Mouse (Mus musculus) left cerebral cortex, adult 2 months (tissue): Measurements from ENCODE around the gene St6galnac4. TPM values are rescaled to one million over a fixed set of nuclear protein-coding genes. Genes with fewer than 3 reads are reported as not detected.

Source experiments
- DNase-seq, 2 experiments: peaks; one replicate each; pipeline ENCODE4 v3.0.0; 2021 to 2022; ENCODE audit warnings: low spot score in 2 of 2, mixed read lengths in 1 of 2; ENCODE audit errors: extremely low spot score in 1 of 2
- H3K27ac ChIP-seq: fragments of 200-600 bp; 2 replicates; pipeline ENCODE4 v1.8.1; 2022
- H3K4me3 ChIP-seq: fragments of 200-600 bp; 2 replicates; pipeline ENCODE4 v1.8.1; 2022
- CTCF ChIP-seq: fragments of 200-600 bp; IDR thresholded peaks from 2 replicates; pipeline ENCODE4 v1.8.1; 2022; ENCODE audit warnings: antibody characterized with exemption, mild to moderate bottlenecking, moderate library complexity
- intact Hi-C: fragments of 180-260 bp; cut with DNase I; formaldehyde crosslinking; loops from one replicate; pipeline ENCODE4 v1.15.1; 2025
- total RNA-seq, 2 experiments: library from RNA; stranded (reverse); gene quantifications; 2 replicates each; pipeline ENCODE4 v1.2.3; 2021

Gene St6galnac4
- total RNA-seq, 2 experiments from 2014 or later = 37.2 to 38.0 TPM

- Histone ChIP-seq H3K4me3 (peak overlapping the region; percentile 31), H3K27ac (peak overlapping the region; percentile 40; the same call in 1 of the 2 replicates)
- intact Hi-C loops = no loop called here
- peak; percentile 54 to 67 for DNase-seq
- TF ChIP-seq CTCF = no peak
These were observed 2.4 kb downstream of the St6galnac4 start for GRCm38 (mm10) chr2:32589213-32589795.

GRCm38 (mm10) chr2:32590224-32590623 is 3.3 kb downstream of the St6galnac4 start:
- DNase-seq = no peak
- H3K4me3 ChIP-seq = no peak overlapping the region
- no peak overlapping the region; the same call in 1 of the 2 replicates for H3K27ac ChIP-seq
- TF ChIP-seq CTCF = no peak
- intact Hi-C loops = no loop called here

DNA sequence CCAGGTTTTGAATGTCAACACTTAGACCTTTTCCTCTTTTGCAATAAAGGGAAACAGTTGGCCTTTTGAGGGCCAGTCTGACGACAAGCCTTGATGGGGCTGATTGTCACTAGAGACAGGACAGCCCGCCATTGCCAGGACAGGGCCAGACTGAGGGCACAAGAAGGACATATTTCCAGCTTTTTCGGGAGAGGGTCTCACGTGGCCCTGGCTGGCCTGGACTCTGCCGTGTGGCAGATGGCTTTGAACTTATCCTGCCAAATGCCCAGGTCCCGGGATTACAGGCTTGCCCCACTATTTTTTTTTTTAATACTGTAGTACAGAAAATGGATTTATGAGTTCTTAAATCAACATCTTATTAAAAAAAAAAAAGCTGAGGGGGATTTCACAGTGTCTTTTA is 4.4 kb downstream of the St6galnac4 start:
- H3K27ac ChIP-seq = no peak overlapping the region
- DNase-seq = no peak
- no peak for TF ChIP-seq CTCF
- no peak overlapping the region for H3K4me3 ChIP-seq
- intact Hi-C loops = no loop called here

DNA sequence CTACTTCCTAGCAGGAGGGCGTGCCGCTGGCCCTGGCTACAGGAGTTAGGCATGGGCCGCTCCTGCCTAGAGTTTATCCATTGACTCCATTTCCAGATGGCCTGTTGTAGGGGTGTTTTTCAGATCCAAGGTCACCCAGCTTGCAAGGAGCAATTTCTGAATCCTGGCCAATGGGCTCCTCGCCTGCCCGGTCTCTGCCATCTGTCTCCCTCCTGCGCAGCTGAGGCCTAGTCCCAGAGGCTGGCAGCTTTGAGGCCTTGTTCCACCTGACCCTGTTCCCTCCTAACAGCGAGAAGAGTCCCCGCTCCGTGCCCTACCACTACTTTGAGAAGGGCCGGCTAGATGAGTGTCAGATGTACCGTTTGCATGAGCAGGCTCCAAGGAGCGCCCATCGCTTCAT is 9.8 kb downstream of the St6galnac4 start:
- no peak overlapping the region for H3K27ac ChIP-seq

DNA sequence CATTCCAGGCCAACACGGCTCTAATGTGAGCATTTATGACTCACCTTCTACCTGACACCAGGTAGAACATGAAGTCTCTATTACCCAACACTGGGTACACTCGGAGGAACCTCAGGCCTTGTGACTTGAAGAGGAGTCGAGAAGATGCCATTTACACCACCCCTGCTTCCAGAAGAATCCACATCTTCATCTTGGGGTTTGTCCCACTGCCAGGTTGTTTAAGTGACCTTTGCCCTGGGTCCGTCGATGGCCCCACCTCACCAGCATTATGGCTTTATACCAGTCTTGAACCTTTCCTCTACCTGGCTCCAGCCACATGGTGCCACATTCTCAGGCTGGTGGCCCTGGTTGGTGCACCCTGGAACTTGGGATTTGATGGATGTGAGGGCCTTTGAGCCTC is 10.4 kb downstream of the St6galnac4 start:
- intact Hi-C loops = no loop called here
- Histone ChIP-seq H3K4me3 (no peak overlapping the region), H3K27ac (no peak overlapping the region)
- no peak for TF ChIP-seq CTCF
- DNase-seq = no peak

More for the DNA sequence above, 9.8 kb downstream of the St6galnac4 start:
- no peak for TF ChIP-seq CTCF
- H3K4me3 ChIP-seq = no peak overlapping the region
- DNase-seq = no peak
- intact Hi-C loops = no loop called here

GRCm38 (mm10) chr2:32597699-32598098 is 10.8 kb downstream of the St6galnac4 start:
- no peak for DNase-seq
- Histone ChIP-seq H3K4me3 (no peak overlapping the region), H3K27ac (no peak overlapping the region)
- no peak for TF ChIP-seq CTCF
- intact Hi-C loops = no loop called here

DNA sequence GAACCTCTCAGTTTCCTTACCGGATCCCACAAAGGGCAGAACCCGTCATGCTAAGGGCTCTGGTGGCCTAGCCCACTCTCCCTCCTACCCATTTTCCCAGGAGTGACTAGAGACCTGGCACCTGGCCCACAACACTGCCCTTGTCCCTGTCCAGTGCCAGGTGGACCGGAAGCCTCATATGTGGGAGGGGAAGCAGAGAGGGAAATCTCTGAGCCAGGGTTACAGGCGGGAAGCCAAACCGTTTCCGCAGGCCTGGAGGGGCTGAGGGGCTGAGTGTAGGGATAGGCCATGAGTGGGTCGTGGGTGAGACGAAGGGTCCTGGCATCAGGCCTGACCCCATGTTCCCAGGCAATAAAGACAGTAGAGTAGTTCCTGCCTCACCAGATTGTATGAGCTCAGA is 11.6 kb downstream of the St6galnac4 start:
- intact Hi-C loops = no loop called here
- Histone ChIP-seq H3K27ac (no peak overlapping the region), H3K4me3 (no peak overlapping the region)
- no peak for TF ChIP-seq CTCF
- DNase-seq = no peak

- DNase-seq = no peak
- no peak for TF ChIP-seq CTCF
- Histone ChIP-seq H3K4me3 (no peak within 1 kb of the TSS), H3K27ac (no peak within 1 kb of the TSS)
- intact Hi-C loops = no loop called here
These were observed 12.5 kb downstream of the St6galnac4 start, which contains the start of gene St6galnac6 for GRCm38 (mm10) chr2:32599409-32599808. Gene St6galnac6 (plus strand): TSS chr2:32599709.

DNA sequence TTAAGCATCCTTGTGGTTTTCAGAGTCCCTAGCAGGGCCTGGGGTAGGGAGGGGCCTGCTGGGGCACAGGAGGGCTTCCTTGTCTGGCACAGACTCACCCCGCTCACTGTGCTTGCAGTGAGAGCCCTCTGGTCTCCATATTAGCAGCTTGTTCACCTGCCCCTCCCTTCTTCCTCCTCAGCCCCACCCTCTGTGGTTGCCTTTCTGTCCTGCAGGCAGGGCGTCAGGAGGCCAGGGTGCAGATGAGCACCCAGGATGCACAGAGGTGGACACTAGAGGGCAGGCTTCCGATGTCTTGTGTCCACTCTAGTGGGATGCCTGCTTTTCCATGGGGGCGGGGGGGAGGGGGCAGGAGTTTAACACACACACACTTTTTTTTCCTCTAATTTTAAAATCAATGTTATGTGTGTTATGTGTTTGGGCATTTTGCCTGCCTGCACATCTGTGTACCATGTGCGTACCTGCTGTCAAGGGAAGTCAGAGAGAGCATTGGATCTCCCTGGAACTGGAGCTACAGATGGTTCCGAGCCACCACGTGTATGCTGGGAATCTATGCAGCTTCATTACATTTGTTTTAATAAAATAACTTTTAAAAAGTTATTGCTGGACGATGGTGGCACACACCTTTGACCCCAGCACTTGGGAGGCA is 14.6 kb downstream of the St6galnac4 start:
- TF ChIP-seq CTCF = peak; percentile 48
- Histone ChIP-seq H3K27ac (no peak overlapping the region), H3K4me3 (no peak overlapping the region)
- intact Hi-C loops = loop anchor here (1.0 kb wide), 2 partner anchors 14 to 18 kb away; partner anchors contain the start of gene St6galnac4
- peak in 1 of 2 experiments; percentile 35 for DNase-seq

- Histone ChIP-seq H3K27ac (0 out of 2 replicates have a peak overlapping the region, but pooled peaks have one; percentile 4), H3K4me3 (peak overlapping the region; percentile 15; the same call in 1 of the 2 replicates)
- DNase-seq = peak; percentile 84 to 87
- intact Hi-C loops = loop anchor here (1.0 kb wide), 2 partner anchors 15 to 19 kb away; partner anchors contain the start of gene St6galnac4
- TF ChIP-seq CTCF = peak; percentile 99
These were observed 15.7 kb downstream of the St6galnac4 start for GRCm38 (mm10) chr2:32602600-32603054.

DNA sequence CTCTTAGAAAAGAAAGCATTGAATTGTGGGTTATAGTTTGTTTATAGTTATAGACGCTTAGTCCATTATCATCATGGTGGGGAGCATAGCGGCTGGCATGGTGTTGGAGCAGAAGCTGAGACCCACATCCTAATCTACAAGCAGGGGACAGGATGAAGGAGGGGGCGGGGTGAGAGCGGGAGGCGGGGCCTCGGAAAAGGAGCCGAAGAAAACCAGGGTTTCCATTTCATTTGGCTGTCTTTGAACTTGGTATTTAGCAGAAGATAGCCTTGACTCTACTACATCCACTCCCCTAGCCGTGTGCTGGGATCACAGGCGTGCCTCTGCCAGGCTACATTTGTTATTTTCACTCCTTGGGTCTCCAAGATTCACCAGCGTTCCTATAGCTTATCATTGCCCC is 17.7 kb downstream of the St6galnac4 start:
- TF ChIP-seq CTCF = no peak
- intact Hi-C loops = no loop called here
- no peak for DNase-seq
- no peak overlapping the region for H3K4me3 ChIP-seq
- no peak overlapping the region for H3K27ac ChIP-seq

DNA sequence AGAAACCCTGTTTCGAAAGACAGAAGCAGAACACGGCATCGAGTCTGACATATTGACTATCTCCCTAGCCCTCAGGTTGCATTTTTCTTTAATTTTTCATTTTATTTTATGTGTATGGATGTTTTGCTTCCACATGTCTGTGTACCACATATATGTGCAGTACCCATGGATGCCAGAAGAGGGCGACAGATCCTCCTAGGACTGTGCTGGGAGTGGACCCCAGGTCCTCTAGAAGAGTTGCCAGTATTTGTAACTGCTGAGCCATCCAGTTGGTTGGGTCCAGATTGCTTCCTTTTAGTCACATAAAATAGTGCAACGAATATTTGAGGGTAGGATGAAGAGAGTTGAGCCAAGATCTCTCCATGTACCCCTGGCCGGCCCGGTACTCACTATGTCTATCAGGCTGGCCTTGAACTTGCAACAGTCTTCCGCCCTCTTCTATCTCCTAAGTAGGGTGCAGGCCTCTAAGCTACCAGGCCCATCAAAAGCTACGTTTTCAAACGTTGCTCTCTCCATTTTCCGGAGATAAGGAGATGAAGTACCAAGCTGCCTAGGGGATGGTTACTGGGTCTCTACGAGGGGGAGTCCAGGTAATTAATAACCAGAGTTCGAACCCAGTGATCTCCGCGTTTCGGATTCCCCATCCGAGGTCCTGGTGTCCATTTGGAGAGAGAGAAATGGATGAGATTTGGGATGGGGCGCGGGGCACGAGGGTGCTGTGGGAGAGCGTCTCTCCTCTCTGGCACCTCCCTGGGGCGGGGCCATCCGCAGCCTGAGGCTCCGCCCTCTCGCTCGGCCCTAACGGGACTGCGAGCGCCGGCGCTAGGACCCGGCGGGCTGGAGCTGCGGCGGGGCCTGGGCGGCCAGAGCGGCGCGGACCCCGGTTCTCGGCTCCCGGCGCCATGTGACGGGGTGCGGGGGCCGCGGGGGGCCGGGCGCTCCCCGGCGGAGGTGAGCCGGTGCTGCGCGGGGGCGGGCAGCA is 19.6 kb downstream of the St6galnac4 start:
- peak overlapping the region; percentile 97 for H3K27ac ChIP-seq
- peak; percentile 85 to 86 for DNase-seq
- TF ChIP-seq CTCF = peak; percentile 64
- intact Hi-C loops = no loop called here
- H3K4me3 ChIP-seq = peak overlapping the region; percentile 74
